Mouse (Mus musculus): ENCODE data around the gene Ube2i. TPM values are rescaled to one million over a fixed set of nuclear protein-coding genes. Genes with fewer than 3 reads are reported as not detected.
"Not testable (repeated sequence)": the region's sequence is repeated elsewhere in the genome, so short reads cannot be mapped to it uniquely, and the experiment has no call there.

Gene Ube2i
- total RNA-seq, 2 experiments from 2014 or later = 371 to 391 TPM

- no peak for DNase-seq (ENCODE audit: low spot score in 2 of 2)
Measured at GRCm38 (mm10) chr17:25255110-25255509, 19.3 kb downstream of the Ube2i start.

DNA sequence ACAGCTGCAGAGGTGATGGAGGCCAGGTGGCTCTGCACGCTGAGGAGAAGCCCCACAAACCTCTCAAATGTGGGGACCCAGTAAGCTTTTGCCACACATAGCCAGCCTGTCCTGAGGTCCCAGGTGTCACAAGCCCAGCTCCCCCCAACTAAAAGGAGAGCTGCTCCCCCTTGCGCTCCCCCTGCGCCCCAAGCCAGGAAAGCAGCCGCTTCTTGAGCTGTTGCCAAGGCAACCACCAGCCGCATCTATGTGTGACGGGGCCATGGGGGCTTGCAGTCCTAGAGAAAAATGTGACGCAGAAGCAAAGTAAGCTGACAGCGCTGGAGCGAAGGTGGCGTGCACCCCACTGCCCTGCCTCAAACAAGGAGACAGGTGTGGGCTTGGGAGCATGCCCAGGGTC lies 20.7 kb downstream of the Ube2i start:
- DNase-seq (ENCODE audit: low spot score in 2 of 2) = no peak

- no peak for DNase-seq (ENCODE audit: low spot score in 2 of 2)
Measured at GRCm38 (mm10) chr17:25252643-25253042, 21.8 kb downstream of the Ube2i start.

- DNase-seq (ENCODE audit: low spot score in 2 of 2) = no peak
Measured at GRCm38 (mm10) chr17:25250181-25250835, 24.1 kb downstream of the Ube2i start.

DNA sequence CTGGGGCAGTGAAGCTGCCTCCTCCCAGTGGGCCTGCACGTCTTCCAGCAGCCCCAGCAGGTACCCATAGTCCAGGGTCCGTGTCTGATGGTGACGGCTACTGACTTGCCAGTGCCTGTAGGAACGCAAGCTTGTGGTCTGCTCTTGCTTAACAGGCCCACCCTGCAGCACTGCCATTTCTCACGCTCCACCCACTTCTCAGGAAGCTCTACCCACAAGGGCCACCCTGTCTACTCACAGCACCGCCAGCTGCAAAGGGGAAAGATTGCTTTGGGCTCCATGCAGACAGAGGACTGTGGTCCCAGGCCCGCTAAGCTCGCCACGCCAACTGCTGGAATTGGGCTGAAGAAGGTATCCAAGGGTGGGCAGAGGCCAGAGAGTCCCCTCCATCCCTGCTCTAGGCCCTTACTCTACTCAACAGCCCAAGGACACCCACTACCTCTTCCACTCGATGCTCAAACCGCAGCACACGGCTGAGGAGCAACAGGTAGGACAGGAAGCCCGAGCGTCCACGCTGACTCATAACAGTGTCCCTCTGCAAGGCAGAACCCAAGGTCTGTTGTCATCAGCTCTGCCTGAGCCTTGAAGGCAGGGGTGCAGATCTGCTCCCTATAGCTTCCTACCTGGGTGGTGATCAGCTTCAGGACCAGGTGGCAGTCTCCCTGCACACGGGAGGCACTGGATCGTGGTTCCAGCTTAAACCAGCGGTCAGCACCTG lies 26.2 kb downstream of the Ube2i start:
- no peak for DNase-seq (ENCODE audit: low spot score in 2 of 2)

DNA sequence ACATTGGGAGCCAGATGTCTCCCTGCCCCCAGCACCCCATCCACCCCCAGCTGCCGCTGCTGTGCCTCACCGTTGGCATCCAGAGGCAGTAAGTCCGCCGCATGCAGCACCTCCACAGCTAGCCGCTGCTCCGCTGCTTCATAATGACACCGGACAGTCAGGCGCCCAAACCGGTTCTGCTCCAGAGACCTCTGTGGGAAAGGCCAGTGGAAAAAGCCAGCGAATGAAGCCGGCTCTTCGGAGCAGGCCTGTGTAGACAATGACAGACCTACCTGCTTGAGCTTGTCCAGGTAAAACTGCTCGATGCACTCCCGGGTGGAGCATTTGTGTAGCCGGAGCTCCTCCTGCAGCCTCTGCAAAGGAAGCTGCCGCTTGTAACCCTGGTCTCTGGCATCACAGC lies 30.2 kb downstream of the Ube2i start:
- no peak for DNase-seq (ENCODE audit: low spot score in 2 of 2)

DNA sequence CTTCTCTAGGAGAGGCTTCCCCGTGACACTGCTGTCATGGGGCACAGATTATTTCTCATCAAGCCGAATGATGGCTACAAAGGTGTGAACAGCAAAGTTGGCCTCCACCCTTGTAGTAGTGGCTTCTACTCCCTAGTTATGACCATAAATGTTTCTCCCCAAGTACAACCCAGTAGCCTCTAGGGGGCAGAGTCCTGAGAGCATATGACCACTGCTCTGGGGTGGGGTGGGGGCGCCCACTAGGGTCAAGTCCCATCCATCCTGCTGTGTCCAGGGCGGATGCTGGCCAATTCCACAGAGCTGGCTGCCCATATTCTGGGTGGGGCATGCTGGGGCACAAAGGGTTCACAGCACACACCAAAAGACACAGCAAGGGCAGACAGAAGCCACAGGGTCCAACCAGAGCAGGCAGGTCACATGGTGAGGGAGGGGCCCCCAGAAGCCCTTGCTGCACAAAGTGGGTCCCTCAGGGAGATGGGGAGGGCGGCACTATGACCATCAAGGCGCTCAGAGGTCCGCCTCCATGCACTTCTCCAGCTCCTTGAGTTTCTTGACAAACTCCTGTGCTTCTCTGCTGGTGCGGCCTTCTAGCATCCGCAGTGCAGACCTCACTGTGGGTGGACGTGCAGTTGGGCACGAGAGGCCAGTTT lies 31.2 kb downstream of the Ube2i start:
- DNase-seq (ENCODE audit: low spot score in 2 of 2) = no peak

DNA sequence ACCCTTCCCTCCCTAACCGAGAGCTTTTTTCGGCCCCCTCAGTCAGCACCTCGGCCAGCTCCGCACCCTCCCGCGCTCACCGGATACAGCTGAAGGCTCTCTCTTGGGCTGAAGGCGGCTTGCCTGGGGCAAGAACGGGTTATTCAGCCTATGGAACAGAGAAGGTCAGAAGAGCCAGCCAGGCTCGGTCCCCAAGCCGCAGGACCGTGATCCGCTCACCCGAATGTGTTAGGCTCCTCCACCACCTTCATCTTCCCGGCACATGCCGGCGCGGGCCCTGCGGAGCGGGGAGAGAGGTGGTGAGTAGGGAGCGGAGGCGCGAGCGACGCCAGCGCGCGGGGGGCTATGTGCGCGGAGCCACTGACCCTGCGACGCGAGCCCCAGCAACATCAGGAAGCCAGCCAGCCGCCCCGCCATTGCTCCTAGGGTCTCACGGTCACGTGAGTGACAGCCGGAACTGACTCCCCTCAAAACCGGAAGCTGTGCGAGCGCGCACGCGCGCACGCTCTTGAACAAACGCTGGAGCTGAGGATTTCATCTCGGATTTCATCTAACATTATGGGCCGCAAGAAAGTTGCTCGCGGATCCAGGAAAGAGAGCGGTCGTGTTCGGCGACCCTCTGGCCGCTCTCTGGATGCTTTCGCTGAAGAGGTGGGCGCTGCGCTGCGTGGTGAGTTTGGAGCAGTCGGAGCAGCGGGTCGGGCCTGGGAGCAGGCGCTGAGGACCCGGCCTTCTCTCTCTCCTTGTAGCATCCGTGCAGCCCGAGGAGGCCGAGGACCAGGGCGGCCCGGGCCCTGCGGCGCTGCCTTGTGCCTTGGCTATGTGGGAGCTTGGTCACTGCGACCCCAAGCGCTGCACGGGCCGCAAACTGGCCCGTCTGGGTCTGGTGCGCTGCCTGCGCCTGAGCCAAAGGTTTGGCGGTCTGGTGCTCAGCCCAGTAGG lies 34.5 kb downstream of the Ube2i start, which contains the start of the genes Gnptg and Tsr3:
Gene Gnptg, minus strand, starts transcription at position 430 of the 942 bp plus-strand sequence.
Gene Tsr3, plus strand, starts transcription at position 476 of the 942 bp plus-strand sequence.
- DNase-seq (ENCODE audit: low spot score in 2 of 2) = peak; percentile 69 to 75

DNA sequence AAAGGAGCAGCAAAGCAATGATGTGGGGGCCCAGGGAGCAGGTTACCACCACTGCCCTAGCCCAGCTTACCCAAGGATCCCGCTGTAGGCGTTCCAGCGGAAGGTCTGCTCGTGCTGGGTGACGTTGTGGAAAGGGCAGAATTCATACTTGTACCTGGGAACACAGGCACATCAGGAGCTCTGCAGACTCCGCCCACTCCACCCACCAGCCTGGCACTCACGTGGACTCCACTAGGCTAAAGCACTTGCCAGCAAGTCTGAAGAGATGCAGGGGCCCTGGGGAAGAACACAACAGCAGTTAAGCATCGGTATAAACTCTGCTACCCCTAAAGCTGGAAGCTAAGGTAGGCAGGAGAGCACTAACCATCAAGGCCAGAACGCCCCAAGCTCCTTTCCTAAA lies 38.8 kb downstream of the Ube2i start:
- DNase-seq (ENCODE audit: low spot score in 2 of 2) = no peak

GRCm38 (mm10) chr17:25231621-25232020 lies 42.8 kb downstream of the Ube2i start:
- not testable (repeated sequence) for DNase-seq (ENCODE audit: low spot score in 2 of 2)

DNA sequence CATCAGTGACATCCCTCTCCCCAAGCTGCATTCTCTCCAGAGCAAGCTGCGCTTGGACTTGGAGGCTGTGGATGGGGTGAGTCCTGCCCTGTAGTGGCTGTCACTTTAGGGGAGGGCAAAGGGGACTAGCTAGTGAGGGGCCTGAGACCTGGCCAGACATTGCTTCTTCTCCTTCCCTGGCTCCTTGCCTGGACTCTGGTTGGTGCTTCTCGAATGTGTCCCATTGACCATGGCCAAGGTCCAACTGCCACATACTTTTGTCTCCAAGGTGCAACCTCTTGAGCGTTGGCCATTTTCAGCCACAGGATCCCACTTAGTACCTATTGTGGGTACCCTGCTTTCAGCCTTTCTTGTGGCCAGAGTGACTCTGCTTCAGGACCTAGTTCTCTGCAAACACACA lies 43.7 kb downstream of the Ube2i start:
- DNase-seq (ENCODE audit: low spot score in 2 of 2) = no peak

DNA sequence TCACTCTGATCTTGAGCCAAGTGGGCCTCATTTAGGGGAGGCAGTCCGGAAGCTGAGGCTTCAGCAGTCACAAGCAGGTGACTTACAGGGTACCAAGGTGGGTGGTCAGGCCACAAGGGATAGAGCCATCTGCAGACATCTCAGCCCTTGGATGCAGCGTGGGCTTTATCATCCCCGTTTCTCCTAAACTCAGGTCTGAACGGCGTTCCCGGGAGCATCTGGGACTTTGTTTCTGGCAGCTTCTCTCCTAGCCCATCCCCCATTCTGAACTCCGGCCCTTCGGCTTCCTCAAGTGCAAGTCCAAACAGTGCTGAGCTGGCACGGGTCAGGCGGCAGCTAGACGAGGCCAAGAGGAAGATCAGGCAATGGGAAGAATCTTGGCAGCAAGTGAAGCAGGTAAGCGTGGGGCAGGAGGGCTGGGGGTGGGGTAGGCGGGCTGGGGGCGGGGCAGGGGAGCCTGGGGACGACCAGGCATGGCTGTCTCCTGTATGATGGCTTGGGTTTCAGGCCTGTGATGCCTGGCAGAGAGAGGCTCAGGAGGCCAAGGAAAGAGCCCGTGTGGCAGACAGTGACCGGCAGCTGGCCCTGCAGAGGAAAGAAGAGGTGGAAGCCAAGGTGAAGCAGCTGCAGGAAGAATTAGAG lies 44.3 kb downstream of the Ube2i start:
- DNase-seq (ENCODE audit: low spot score in 2 of 2) = not testable (repeated sequence)

- no peak for DNase-seq (ENCODE audit: low spot score in 2 of 2)
Measured at GRCm38 (mm10) chr17:25227991-25228390, 46.4 kb downstream of the Ube2i start.

DNA sequence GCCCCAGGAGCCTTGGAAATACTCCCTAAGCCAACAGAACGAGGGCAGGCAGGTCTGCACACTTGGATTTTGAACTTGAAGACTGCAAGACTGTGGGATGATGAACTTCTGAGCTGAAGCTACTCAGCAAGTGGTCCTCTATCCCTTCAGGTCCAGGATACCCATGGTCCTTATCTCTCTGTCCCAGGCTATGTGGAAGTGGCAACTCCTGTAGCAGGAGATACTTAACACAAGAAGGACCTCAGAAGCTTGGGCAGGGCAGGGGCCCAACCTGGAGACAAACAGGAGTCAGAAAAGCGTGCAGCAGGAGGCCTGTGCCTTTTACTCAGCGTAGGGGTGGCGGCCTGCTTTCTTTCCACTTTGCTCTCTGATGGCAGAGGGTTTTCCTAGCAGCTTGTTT lies 48.8 kb downstream of the Ube2i start:
- DNase-seq (ENCODE audit: low spot score in 2 of 2) = no peak

GRCm38 (mm10) chr17:25224586-25225222 lies 49.7 kb downstream of the Ube2i start:
- no peak for DNase-seq (ENCODE audit: low spot score in 2 of 2)

DNA sequence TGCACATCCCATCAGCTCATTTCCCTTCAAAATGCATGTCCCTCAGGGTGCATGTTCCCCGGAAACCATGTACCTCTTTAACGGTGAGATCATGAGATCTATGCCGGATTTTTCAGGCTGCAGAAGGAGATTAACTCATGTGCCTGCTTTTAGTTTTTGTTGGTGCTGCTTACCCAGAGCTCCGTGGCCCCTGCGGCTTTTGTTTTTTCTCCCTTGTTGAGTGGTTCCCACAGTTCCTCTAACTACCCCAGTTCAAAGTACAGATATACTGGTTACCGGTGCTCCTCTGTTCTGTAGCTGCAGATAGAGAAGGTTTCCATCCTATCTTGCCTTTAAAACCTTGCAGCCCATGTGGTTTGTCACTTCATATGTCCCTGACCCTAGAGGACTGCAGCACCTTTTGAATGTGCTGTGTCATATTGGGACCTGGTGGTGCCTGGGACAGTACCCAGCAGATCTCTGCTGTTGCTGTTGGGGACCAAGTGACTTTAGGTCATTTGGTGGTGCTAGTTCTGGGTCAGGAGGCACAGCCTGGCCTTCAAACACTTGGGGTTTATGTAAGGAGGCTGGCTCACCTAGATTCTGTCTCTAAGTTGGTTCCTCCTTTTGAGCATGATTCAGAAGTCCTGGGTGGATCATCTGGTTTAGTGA lies 51.3 kb downstream of the Ube2i start:
- no peak for DNase-seq (ENCODE audit: low spot score in 2 of 2)

- DNase-seq (ENCODE audit: low spot score in 2 of 2) = not testable (repeated sequence)
Measured at GRCm38 (mm10) chr17:25222504-25222940, 51.9 kb downstream of the Ube2i start.

DNA sequence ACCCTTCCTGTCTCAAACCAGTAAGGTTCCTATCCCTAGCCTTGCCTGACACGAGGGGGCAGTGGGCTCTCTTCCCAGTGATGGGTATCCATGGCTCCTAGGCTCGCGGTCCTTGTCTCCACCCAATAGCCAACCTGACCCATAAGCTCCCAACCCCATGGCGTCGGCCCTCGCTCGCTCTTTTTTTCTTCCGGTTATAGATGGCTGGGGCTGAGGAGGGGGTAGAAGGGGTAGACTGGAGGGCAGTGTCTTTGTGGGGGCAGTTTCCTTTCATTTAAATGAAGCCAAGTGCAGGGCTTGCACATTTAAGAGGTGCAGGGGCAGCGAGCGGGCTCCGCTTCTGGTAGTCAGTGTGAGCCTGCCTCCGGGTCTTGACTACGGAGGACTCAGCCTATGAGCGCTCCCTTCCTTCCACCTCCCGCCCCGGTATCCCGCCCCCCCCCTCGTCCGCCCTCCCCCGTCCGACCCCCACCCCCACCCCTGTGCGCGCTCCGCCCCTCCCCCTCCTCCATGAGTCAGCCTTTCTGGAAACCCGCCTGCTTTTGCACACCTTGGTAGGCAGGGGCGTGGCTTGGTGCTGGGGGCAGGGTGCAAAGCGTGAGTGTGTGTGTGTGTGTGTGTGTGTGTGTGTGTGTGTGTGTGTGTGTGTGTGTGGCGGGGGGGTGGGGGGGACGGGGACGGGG lies 52.5 kb downstream of the Ube2i start:
- peak; percentile 26 to 40 for DNase-seq (ENCODE audit: low spot score in 2 of 2)

DNA sequence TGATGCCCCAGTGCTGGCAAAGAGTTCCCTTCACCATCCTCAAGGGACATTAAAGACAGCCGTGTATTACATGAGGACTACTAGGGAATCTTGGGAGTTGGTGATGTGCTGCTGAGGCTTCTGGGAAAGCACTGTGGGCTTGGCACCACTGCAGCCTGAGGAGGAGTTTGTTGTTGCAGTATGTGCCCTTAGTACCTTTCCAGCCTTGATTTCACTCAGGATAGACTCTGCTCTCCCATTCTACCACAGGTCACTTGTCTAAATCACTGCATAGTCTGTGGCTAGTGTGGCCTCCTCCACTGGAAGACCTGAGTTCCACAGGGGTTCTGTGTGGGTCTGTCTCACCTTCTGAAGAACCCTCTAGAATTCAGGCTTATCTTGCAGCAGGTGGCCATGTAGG lies 53.7 kb downstream of the Ube2i start:
- no peak for DNase-seq (ENCODE audit: low spot score in 2 of 2)
